Mouse (Mus musculus) thymus, adult 18-20 months (tissue): Measurements from ENCODE around the gene Cwc22.

ENCODE experiments used
- DNase-seq, 2 experiments: peaks; one replicate each; pipeline ENCODE4 v3.0.0; 2022; ENCODE audit warnings: mixed read lengths in 2 of 2

Cwc22 gene

DNA sequence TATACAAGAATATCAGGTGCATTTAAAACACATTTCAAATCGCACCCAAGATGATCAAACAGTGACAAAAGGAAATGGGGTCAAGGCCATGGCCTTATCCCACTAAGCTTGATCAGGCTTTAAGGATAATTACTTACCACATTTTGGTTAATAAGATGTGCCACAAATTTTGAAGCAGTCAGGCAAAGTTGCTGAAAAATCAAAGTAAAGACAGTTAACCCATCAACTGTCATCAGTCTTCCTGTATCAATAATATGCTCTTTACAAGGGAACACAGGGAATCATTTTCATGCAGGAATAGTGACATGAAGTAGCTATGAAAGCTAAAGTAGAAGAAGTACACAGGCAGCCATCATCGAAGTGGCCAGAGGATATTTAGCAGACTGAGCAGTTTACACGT, 22.2 kb downstream of the Cwc22 start:
- no peak for DNase-seq

DNA sequence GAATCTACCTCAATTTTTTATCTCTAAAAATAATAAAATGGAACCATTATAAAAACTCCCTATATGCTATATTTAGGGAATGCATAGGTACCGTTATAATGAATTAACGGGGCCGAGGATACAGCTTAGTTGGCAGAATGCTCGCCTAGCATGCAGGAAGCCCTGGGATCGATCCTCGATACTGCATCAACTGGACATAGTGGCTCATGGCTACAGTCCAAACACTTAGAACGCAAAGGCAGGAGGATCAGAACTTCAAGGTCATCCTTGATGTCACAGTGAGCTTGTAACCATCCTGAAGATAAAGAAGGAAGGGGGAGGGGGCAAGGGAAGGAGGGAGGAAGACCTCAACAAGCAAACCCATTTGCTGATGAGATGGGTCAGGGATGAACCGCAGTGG, 23.0 kb downstream of the Cwc22 start:
- no peak for DNase-seq

DNA sequence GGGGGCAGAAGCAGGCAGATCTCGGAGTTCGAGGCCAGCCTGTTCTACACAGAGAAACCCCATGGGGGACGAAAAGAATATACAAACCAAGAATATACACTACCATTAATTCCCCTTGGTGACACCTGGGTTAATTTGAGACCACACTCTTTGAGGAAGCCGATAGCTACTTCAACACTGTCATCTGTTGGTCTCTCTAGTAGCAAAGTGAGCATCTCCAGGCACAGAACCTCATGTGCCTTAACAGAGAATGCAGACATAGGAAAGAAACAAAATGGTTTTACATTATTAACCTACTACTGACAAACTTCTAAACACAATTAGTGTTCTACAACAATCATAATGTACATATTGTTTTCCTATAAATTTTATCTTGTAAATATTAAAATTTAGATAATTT, 24.9 kb downstream of the Cwc22 start:
- no peak for DNase-seq

DNA sequence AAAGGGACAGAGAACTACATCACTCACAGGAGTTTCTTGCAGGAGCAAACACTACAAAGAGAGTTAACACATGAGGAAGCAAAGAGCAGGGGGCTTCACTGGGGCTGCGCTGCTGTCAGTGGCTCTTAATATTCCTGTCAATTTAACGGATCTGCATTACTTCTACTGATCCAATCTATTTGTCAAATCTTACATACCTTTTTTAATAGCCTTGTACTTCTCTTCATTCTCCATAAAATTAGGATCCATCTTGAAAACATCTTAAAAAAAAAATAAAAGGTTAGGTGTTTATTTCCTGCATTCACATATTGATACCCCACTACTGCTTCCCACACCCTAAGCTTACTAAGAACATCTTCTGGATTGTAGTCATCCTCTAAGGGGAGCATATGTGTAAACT, 25.6 kb downstream of the Cwc22 start:
- DNase-seq, result no peak

DNA sequence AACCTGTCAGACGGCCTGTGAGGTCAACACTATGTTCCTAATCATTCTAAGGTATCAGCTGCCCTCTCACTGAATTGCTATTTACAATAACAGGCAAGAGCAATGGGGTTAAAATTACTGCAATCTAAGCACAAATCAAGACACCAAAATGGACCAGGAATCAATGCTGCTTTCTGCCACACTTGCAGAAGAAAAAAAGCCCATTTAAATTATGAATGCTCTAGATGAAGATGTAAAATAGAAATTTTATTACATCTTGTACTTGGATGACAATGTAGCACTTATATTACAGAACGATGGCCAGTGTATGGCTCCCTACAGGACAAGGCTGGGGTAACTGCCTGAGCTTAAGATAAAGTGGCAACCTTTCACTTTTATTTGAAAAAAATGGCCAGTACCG, 27.7 kb downstream of the Cwc22 start:
- no peak for DNase-seq

DNA sequence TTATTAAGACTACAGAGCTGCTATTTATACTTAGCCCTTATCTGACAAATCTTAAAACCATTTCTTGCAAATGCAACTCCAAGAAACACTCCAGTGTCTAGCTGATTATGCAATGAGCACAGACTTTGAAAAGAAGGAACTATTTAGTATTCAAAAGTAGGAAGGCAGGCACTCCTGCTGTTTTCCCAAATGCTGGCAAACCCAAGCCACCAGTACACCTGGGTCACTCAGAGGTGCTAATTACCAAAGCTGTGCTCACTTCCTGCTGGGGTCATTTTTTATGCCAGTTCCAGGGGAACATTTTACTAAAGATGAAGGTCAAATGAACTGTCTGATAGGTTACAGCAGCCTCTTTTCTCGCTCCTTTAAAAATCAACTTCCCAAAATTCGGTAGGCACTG, 28.2 kb downstream of the Cwc22 start:
- DNase-seq, result no peak

DNA sequence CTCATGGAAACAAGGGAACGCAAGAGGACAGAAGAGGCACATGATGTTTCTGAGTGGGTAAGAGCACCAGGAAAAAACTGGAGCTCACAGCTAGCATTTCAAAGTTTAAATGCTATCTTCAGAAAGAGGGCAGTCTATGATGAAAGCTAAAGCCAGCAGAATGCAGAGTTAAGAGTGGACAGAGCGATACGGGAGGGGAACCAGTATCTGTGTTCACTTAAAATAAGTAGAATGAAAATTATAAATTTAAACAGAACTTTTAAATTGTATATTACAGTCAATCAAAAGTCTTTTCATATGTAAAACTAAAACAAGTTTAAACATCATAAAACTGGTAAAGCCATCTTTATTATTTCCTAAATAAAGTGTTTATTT, 28.8 kb downstream of the Cwc22 start:
- DNase-seq, result no peak

DNA sequence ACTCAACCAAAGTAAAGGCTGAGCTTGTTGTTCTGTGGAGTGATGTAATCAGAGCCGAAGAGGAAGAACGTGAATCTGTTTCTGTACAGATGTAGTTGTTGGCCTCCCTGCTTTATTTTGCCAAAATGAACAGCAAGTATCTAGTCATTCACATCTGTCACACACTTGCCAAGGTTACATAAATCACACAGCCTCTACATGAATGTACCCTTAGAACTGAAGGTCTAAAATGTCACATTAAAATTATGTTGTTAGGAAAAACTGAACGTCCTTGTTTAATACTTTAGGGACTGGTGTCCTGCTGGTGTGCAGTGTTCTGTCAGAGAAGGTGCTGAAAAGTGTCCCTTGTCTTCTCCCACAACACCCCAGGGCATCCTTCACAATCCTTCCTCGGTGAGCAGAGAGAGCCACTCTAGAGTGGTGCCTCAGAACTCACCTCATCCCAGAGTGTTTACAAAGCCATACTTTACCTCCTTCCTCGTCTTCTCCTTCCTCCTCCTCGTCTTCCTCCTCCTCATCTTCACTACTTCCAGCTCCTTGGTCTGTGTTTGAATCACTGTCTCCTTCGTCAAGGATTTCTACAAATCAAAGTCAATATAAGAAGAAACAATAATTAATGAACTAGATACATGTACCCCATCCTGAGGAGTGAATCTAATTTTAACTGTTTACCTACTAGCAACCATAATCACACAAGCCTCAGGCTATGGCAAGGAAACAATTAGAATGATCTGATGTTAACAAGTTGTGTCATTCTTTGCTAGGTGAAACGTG, 29.4 kb downstream of the Cwc22 start:
- DNase-seq, result no peak

DNA sequence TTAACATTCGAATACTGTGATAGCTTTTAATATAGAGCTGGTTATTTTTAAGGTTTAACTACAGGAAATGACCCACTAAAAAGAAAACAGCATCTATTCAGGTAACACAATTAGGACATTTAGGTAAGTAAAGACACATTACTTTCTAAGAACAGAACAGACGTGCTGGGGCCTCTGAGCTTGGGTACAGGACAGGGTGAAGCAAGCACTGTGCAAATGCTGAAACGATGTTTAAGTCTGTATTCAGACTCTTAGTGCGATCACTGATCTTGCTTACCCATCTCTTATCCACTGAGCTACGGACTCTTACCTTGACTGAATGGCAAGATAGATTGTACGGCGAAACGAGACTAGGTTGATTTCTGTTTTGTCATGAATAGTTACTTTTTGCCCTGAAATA, 31.0 kb downstream of the Cwc22 start:
- no peak for DNase-seq

DNA sequence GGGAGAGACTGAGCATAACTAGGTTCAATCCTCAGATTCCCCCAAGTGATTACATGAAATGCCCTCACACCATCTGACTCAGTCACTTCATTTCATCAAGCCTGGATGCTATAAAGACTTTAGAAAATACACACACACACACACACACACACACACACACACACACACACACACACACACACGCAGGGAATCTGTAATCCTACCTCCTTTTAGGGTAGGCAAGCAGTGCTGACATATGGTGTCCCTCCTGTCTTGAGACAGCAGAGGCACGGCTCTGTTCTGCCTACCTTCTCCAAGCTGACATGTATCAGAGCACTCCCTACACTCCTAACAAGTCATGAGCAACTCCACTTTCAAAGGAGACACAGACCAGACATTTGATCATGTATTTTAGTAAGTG, 32.5 kb downstream of the Cwc22 start:
- DNase-seq, result no peak

DNA sequence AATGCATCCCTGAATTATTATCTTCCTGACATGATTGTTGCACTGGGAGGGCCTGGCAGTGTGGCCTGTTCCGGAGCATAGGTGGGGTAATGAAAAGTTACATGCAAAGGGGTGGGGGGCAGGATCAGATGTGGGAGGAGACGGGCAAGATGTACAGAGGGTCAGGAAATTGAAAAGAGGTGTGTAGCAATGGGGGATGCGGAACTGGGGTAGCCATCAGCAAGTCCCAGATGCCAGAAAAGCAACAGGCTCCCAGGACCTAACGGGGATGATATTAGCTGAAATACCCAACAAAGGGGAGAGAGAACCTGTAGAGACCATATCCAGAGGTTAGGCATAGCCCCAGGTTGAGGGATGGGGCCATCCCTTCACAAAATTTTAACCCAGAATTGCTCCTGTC, 34.0 kb downstream of the Cwc22 start:
- no peak for DNase-seq

DNA sequence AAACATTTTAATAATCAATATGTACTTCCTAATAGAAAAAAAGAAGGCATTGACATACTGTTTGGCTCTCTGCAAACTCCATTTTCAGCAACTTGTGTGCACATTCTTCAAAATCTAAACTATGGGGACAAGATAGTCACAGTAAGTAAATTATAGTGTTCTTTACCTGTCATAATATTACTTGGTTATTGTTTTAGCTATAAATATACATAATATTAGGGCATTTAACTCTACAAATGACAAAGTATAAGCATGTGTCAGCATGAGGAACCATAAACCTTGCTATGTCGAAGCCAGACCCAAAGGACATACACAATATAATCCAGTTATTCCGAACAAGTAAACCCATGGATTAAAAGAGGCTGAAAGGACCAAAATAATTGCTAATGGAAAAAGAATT, 34.7 kb downstream of the Cwc22 start:
- DNase-seq, result no peak

DNA sequence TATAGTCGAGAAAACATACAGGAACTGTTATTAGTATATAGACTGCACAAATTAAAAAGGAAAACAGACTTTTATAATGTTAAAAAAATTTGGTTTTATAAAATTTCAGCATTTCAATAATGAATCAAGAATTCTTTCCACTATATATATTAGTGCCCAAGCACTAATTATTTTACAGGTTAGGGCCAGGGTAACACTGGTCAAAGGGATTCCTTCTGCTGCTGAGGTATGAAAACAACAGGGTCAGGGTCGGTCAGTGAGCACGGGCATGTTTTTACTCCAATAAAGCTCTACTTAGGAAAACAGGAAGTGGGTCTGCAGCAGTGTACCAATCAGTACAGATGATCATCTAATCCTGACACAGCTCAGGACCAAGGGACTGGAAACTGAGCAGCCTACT, 36.0 kb downstream of the Cwc22 start:
- DNase-seq, result no peak

DNA sequence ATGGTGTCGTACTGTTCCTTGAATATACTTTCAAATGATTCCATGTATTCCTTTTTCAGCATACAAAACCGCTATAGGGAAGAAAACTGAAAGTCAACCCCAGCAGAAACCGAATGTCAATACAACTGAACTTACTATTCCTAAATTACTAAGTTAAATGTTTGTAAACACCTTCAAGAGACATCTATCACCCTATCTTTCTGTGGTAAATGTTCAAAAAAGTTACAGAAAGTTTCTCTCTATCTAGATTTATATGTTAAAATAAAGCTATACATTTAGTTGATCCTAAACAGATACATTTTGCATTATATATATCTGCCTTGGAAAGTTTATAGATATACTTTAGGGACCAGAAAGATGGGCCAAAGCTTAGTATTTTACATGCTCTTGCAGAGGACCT, 39.0 kb downstream of the Cwc22 start:
- no peak for DNase-seq

DNA sequence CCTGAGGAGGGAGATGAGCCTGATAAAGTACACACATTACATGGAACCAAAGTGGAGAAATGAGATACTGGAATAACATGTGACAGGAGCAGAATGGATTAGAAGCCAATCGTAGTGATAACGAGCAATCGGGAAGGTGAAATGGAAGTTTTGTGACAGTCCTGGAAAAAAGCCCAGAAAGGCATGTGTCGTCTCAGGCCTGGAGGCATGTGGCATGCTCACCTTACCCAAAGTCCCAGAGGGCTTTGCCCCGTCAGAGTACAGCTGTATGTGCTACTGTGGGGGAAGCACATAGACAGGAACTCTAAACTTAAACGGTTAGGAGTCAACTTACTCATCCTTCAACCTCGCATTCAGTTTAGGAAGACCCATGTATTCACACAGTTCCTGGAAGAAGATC, 41.2 kb downstream of the Cwc22 start:
- DNase-seq, result no peak

DNA sequence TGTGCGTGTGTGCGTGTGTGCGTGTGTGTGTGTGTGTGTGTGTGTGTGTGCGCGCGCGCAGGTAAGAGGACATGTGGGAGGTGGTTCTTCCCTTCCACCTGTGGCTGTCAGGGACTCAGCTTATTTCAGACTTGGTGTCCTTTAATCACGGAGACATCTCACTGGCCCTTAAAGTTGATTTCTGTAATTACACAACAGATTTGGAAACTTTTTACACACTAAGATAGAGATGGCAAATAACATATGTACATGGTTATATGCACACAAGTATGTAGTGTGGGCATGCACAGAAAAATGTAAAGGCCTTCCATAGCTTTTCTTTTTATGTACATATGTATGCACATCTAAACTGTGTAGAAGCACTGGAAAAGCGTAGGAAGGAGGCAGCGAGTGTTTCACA, 41.7 kb downstream of the Cwc22 start:
- DNase-seq, result no peak

DNA sequence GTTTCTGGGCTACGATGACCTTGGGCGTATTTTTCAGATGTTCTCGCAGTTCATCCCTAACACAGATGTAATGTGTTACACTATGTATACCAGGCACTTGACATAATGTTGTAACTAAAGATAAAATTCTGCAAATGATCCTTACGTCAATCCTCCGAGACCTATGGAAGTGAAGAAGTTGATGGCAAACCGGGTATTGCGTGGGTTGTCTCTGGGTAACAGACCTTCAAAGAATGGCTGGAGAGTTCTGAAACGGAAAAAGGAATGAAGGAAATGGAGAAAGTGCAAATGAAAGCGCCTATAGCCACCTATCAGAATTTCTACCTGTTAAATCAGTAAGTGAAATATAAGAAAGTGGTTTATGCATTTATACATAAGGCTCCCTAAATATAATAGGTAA, 42.2 kb downstream of the Cwc22 start:
- DNase-seq, result no peak

DNA sequence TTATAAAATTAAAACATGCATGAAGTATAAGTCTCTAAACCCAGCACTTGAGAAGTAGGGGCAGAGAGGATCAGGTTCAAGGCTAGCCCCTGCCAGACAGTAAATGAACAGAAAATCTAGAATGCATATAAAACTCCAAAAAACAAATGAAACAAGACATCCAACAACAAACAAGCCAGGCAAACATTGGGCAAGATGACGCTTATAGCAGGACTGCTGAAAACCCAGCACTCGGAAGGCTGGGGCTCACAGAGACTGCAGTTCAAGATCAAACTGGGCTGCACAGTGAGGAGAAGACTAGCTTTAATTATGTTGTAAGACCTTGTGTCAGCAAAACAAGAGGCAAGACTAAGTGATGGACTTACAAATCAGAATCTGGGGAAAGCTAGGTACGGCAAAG, 43.1 kb downstream of the Cwc22 start:
- DNase-seq, result no peak

DNA sequence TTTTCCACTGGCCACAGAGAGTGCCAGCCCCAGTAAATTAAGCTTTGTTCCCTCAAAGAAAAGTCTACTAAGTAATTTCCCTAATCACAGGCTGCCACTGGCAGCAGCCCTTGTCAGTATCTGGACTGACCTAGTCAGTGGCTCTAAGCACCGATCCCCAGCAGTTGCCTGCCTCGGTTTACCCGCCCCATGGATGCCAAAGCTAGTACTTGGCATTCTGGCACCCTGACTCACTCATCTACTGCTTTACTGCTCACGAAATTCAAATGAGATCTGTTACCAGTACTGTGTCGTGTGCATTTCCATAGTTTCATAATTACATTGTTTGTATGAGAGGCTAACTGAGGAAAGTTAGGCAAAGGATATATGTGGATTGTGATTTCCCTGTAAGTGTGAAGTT, 44.9 kb downstream of the Cwc22 start:
- no peak for DNase-seq

DNA sequence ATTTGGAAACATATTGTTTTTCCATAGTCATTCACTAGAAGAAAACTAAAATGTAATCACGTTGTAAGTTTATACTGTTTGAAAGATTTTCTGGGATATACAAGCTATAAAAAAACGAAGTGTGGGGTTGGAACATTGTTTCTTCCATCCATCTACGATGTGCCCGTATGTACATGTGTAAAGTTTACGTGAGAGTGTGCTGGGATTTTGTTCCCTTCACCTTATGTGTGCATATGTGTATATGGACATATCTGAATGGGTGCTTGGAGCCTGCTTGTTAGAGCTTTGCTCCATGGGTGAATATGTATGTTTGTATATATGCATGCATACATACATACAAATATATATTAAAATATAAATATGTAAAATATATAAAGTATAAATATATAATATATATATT, 45.4 kb downstream of the Cwc22 start:
- DNase-seq, result no peak

DNA sequence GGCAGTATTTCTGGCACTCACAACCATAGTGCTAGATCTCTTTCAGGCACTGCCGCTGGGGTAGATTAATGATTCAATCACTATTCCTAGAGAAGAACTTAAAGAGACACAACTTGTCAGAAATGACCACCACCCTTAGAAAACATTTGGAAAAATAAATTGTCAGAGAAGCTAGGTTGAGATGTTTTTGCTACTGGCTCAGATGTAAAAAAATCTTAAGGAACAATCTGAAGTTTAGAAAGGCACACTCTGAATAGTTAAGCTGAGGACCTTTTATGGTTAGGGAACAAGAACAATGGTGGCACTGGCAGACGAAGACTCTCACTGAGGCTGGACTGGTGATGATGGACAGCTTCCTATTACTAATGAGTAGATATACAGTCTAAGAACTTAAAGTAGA, 46.1 kb downstream of the Cwc22 start:
- no peak for DNase-seq

DNA sequence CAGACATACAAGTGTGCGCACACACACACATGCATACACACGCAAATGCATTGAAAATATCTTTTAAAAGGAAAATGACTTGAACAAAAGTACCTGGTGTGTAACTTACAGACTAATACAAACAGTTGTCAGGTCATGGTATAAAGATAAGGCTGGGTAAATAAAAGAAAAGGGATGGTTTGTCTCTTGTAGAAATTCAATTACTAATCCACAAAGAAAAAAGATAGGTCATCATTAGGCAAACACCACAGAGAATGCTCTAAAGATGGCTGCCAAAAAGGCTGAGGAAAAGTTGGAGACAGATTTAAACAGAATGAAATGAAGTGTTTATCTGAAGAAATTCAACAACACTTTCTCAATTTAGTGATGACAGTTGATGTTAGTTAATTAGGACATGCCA, 47.7 kb downstream of the Cwc22 start:
- no peak for DNase-seq

DNA sequence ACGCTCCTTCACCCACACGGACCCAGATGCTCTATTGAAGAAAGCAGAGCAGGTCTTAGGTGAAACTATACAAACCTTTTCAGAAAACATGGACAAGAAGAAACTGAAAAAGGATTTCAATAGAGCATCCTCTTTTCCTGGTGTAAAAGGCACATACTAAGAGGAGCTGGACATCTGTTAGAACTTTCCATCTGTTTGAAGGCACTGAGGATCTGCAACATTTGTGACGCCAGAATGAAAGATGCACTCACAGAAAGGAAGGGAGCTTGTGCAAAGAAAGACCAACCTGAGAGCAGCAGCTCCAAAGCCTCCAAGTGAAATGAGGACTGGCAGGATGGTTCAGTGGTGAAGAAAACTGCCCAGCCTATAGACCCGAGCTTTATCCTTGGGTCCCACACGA, 48.2 kb downstream of the Cwc22 start:
- no peak for DNase-seq

DNA sequence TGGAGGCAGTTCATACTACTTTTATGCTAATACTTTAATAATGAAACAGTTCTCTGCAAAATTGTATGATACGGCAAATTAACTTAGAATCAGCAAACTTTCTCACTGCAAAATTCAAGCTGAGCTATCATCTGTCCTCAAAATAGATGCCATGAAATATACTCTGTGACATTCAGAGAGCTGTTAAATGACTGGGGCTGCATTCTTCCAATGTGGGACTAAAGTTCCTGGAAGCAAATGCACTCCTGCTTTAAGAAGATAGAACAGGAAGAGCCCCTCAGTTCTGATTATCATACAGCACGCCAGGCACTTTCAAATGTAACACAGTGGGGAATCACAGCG, 48.6 kb downstream of the Cwc22 start:
- no peak for DNase-seq

DNA sequence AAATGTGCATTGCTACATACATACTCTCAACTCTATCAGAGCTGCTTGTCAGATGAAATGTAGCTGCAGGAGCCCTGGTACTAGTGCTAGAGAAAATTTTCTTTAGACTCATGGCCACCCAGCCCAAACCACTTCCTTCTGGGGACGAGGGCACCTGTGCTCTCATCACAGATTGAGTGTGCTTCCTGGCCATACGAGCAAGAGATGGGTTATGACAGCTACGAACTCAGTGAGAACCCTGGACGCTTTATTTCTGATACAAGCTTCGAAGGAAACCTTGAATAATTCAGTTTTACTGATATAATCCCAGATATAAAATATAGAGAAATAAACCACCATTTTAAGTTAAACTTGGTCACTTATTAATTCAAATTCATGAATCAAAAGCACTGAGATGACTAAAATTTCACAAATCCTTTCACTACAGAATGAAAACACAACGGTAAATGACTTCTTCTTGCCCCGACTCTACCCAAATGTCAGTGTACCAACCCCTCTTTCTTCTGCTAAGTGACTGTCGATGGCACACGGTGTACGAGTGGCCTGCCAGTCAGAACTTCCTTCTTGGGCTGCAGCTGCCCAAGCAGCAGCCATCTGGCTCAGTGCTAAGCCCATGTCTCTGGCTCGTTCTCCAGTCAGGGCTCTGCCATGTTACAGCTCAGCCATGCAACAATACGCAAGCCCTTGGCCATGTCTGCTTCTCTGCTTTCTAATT, 49.2 kb downstream of the Cwc22 start:
- no peak for DNase-seq
